Mouse (Mus musculus) kidney, adult 8-10 months (tissue): ENCODE measurements around the gene Fig4.

ENCODE experiments used
- DNase-seq, 2 experiments: peaks; one replicate each; pipeline ENCODE4 v3.0.0; 2022

Gene Fig4

DNA sequence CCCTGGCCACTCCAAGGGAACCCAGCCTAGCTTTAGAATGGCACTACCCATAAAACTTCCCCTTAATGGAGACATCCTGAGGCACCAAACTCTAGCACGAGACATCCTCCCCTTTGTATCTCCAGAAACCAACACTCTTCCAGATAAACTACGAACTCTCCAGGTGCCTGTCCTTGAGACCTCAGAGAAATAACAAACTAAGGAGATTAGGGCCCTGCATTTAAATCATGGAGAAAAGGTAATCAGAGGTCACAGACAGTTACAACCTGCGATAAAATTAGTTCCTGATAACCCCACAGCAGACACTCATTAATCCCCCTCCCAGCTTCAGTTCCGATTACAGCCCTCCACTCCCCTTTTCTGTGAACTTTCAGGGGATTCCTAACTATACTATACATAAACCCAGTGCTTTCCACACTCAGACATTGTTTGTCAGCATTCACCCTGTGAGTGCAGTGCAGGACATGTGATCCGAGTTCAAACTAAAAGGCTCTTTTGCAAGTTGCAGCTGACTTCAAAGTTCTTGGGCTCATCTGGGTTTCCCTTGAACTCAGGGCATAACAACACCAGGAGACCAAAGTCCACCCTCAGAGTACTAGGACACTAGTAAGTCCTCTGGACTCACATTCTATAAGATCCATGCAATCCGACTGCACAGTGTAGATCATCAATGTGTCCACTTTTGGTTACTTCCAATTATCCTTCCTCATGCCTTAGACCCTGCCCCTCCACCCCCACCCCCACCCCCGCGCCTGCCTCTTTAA is 42.6 kb downstream of the Fig4 start:
- no peak for DNase-seq

DNA sequence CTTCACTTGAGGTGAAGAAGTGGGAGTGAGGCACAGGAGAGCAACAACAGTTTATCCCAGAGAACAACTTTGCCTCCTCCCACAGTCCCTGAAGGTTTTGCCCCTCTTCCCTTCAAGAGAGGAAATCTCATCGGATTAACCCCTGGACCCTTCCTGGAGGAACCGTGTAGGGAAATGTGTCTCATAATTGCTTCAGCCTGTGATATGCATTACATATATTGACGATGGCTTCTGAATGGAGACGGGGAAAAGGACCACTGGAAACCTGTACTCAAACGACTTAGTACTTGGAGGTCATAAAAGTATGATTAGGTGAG is 52.4 kb downstream of the Fig4 start:
- DNase-seq, result no peak

DNA sequence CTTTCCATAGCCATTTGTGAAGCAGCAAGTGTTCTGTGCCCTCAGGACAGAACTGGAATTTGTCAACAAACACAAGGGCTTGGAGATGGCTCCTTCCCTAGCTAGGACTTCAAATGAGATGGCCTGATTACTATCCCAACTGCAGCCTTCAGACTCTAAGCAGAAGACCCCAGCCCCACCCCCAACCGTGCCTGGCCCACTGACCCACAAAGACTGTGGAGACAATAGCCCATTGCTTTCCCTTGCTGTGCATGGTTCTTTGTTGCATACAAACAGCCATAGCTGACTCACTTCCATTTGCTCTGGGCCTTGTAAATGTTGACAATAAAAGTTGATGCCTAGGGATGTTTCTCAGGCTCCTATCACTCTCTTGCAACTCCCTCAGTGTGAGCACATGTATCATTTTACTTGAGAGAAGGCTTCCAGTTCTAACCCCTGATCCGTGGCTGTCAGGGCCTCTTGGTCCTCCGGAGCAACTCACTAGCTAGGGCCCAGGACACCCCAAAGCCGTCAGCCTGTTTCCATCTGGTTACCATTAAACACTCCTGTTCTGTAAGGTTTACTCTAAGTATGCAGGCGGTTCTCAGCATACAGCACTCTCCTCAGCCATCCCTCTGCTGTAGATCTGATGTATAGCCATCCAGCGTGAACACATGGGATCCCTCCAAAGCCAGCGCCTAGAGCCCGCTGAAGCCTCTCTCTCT is 52.9 kb downstream of the Fig4 start:
- DNase-seq, result no peak

DNA sequence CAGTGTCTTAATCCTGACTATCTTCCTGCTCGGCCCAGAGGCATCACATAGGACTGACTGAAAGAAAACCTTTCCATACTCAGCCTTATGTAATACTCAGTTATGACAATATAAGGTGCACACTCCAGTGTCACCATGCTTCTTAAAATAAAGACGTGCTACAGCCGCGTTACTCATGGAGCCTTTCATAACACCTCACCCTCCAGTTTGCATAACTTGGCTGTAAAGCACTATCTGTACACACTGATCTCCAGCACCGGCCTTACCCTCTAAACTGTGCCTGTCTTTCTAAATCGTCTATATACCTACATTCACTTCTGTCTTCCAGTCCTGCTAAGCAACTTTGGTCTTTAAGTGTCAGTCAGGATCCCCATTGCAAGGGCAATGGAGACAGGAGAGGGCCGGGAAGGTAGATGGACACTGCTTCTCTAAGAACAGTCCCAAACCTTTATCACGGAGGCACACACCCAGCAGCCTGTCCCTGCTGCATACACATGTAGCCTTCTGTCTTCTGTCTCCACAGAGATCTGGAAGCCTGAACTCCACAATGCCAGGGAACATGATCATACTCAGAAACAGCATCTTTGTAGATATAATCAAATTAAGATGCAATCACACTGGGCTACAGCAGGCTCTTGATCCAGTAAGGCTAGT is 53.9 kb downstream of the Fig4 start:
- DNase-seq, result no peak

DNA sequence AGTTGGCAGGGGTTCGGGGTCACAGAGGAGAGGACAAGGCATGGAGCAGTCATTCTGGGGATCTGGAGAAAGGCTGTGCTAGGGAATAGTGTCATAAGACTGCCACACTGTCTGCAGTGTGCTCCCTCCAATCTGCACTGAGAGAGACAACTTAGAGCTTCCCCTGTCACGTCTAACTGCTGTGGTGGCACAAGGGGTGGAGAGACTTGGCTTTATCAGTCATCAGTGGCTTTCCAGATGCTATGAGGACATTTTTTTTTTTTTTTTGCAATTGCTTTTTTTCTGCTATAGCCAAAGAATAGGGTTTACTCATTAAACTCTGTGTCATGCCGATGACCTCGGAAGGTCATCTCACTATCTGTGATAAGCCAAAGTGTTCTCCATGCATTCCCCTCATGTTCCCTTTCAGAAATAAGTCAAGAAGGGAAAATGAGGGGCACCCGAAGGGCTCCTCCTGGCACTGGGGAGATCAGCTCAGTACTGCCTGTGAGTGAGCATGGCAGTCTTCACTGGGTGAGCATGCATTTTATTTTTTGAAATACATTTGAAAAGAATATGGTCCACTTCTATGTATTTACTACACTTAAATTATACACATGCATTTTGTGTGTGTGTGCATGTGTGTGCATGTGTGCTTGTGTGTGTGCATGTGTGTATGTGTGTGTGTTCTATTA is 55.1 kb downstream of the Fig4 start:
- no peak for DNase-seq

DNA sequence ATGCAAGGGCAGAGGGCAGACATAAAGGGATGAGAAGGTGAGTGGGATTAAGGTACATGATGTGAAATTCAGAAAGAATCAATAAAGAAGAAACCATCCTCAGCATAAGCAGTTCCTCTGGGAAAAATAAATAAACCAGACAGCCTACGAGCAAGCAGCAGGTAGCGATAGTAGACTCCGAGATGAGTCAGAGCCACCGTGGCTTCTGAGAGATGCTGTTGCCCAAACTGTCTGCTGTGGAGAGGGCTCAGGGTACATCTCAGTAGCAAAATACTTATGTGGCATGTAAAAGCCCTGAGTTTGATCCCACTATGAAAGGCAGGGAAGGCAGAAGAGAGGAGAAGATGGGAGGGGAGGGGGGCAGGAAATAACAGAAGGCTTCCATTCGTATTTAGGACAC is 56.9 kb downstream of the Fig4 start:
- DNase-seq, result no peak

DNA sequence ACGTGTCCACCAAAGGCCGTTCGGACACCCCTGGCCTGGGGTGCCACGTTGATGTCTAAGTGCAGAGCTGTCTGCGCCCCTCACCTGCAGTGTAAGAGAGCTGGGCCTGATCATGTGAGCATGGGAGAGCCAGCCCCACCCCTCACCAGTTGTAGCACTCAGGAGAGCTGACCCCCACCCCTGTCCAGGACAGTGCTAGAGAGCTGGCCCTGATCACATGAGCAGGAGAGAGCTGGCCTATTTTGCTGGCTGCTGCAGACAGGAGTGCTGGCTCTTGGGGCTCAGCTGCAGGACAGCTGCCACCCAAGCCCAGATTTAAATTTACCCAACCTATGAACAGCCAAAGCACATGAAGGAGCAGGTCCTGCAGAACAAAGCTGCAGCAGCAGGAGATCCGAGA is 57.6 kb downstream of the Fig4 start:
- no peak for DNase-seq

DNA sequence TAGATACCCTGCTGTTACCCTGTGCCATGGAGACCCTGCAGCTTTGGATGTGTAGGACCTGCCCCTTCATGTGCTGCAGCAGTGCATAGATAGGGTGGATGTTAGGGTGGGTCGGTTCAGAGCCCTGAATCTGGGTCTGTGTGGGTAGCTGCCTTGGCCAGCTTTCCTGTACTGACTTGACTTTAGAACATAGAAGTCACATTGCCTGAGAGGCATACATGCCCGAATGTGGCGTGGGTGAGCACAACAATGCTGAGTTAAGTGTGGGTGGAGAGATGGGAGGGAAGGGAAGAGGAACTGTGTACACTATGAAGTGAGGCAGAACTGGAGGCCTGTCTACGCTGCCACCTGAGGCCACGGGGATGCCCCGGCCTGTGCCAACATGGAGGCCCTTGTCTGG is 58.0 kb downstream of the Fig4 start:
- no peak for DNase-seq

DNA sequence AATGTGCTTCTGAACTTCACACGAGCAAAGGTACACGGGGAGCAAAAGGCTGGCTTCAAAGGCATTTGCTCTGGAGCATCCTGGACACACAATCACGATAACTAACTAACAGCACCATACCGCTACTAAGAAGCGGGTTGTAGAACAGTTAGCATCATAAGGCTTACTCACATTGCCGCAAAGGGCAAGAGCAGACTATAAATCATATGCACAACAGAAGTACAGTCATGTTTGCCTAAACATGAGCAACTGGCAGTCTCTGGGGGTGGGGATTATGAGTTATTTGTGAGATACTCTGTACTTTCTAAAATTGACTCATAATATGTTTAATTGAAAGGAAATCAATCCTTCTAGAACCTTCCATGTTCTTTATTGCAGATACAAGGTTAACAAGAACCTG is 59.1 kb downstream of the Fig4 start:
- DNase-seq, result no peak

DNA sequence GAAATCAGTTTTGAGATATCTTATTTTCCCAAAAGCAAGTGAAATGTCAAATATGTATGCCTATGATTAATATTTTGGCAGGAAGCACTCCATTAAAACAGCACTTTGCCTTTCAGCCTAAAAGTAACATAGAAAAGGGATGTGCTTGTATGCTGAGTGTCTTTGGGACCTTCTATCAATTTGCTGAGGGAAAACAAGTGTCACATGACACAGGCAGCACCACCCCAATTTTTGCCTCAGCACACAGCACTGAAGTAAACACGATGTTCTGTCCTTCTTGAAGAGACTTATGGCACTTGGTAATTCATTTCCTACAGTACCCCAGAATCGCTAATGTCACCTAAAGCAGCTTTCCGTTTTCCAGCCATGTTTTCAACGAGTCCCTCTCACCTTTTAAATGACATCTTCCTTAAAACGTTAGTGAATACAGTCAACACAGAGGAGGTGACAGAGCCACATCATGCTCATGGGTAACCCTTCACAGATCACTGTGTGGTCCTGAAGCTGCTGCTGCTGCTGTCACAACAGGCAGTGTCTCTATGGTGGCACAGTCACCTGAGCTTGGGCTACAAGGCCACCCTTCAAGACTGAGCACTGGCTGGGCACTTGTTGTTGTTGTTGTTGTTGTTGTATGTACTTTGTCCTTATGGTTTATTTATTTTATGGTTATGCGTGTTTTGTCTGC is 61.4 kb downstream of the Fig4 start:
- DNase-seq, result no peak

DNA sequence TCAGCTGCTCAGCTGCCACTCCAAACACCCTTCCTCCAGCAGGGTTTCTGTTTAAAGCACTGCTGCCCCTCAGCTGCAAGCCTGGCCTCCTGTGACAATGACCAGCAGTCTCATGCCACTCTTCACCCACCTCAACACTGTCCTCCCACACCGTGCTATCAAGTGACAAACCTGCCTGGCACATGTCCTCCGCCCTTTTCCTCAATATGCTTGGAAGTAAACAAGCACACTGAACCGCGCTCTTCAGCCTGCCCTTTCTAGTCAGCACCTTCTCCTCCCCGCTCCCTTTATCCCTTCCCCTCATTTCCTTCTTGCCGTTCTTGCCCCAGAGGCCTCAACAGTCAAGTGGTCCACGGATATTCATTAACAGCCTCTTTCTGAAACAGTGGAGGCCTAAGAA is 62.0 kb downstream of the Fig4 start:
- no peak for DNase-seq

DNA sequence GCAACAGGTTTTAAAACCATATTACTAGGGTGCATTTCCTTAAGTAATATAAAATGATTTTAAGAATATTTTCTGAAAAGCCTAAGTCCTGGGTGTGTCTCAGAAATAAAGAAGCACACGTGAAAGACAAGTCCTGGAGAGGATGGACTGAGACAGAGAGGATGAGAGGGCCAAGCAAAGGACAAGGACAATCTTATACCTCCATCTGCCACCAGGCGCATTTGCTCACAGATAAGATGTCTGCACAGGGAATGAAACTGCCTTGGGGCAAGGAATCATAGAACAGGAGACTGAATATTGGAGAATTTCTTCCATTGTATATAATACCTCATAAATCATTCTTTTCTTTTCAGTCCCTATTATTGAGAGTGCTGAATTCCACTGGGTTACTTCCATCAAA is 67.0 kb downstream of the Fig4 start:
- no peak for DNase-seq

DNA sequence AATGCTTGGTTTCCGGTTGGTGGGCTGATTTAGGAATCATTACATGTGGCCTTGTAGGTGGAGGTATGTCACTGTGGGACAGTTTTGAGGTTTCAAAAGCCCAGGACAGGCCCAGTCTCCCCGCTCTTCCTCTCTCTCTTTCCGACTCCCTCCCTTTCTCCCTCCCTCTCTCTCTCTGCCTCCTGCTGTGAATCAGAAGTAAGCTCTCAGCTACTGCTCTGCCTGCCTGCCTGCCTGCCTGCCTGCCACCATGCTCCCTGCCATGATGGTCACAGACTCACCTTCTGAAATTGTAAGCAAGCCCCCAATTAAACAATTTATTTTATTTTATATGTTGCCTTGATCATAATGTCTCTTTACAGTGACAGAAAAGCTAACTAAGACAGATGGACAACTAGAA is 67.5 kb downstream of the Fig4 start:
- no peak for DNase-seq

DNA sequence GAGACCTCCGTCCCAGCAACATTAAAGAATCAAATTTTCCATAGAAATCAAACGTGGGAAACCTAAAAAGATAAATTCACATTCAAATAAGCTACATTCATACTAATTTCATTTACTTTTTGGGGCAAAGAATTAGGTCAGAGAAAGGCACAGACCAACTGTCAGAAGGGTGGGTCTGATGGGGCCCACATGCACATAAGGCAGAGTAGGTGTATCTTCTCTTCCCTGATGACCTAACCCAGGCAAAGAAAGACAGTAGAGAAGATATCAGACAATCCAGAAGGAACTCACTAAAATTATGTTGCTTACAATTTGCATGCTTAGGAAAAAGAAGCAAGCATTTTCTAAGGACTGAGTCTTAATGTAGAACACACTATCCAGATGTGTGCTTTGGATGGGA is 67.9 kb downstream of the Fig4 start:
- no peak for DNase-seq

DNA sequence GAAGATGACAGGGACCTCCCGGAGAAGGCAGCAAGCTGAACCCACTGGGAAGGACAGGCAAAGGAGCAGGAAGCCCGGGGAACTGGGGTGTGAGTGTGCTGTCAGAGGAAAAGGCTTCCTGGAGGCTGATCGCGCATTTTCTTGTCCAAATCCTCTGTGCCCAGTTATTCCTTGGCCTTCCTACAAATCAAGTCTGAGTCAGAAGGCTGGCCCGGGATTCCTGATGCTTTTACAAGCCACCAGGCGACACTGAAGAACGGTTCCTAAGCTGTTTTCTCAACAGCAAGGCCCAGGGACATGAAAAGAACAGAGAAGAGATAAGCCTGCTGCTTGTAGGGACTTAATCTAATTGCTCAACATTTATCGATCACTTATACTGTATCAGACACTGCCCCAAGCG is 68.5 kb downstream of the Fig4 start:
- DNase-seq, result no peak

DNA sequence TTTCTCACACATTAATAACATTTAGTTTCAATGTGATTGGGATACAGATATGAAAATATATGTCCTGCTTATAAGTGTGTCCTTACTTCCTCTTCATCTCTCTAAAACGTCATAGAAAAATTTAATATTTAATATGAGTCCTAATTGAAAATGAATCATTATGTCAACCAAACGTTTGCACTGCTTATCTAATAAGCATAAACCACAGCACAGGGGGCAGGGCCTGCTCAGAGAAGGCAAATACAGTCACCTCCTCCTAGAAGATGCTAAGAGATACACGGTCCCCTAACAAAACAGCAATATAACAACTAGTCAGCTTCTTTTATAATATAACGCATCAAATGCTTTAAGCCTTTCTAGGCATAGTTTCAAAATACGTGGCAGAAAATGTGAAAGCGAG is 69.9 kb downstream of the Fig4 start:
- DNase-seq, result no peak

DNA sequence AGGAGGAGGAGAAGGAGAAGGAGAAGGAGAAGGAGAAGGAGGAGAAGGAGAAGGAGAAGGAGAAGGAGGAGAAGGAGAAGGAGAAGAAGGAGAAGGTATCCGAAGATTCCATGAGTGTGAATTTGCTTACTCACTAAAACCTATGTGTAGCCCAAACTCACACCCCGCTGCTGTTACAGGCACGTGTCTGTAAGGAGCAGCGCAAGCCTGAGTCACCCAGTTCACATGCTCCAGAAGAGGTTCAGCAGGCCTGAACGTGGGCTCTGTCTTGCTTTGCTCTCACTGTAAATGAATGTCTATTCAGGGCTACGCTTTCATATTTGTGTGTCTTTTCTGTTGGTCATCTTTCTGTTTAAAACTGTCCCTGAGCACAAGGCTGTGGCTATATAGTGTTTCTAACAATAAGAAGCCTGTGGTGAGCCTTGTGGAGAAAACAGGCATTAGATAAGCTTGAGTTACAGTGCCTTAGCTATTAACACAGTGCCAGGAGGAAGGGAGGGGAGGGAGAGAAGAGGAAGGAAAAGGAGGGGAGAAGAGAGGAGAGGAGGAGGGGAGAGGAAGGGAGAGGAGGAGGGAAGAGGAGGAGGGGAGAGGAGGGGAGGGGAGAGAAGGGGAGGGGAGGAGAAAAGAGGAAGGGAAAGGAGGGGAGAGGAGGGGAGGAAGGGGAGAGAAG is 71.8 kb downstream of the Fig4 start:
- no peak for DNase-seq

DNA sequence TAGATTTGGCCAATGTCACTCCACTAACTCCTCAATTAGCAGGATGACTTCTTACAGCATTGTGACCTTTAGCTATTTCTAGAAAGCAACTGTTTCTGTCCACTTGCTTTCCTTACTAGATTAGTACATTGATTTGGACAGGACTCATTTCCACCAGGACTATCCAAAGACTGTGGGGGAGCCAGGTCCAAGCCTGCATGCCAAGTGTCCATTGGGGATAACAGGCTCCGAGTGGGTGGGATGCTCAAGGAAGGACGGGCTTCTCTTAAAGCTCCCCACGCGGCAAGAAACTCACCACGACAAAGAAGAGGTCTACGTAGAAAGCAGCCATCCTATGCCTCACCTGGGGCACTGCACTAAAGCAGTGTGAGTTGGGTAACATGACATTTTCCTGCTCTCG is 75.4 kb downstream of the Fig4 start:
- DNase-seq, result no peak

DNA sequence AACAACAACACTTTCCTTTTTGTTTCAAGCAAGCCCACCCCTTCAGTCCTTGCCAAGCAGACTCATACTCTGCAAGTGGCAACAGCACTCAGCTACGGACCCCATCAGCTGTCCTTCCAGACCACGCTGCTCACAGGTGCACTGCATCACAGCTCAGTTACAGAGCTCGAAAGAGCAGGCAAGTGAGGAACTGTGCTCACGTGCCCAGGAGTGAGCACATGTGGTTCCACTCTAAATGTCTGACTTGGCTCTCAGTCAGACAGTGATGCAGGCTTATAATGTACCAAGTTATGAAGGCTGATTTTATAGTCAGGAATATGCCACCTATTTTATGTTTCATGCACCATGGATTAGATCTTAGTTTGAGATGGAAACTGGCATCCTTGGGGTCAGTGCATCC is 79.6 kb downstream of the Fig4 start:
- no peak for DNase-seq

DNA sequence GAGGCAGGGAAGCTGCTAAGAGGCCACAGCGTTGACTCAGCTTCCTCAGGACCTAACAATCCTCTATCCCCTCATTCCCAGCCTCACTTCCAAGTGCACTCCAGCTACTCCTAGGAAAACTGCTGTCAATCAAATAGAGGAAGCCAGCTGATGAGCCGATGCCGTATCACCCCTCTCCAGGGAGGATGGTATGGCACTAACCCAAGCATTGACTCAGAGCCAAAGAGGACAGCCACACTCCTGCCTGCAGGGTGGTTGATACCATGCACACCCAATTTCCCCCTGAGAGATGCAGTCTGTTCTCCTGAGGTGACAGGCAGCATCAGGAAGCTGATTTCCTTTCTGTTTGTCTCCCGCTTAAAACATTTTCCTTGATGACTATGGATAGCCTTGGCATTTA is 81.9 kb downstream of the Fig4 start:
- no peak for DNase-seq

DNA sequence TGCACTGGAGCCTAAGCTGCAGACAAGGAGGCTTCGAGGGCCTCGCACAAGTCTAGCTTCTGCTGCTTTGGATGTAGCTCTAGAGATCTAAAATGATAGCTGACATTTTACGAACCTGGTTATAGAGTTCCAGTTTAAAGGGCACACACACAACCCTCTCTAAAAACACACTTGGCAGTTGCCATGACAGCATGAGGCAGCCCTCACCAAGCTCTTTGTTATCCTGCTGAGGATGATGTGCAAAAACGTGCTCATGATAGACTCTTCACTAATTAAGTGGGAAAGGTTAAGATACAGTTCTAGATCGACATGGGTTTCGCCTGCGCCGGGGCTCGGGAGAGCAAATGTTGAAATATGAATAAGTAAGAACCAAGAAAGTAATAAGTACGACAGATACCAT is 84.2 kb downstream of the Fig4 start:
- DNase-seq, result no peak

DNA sequence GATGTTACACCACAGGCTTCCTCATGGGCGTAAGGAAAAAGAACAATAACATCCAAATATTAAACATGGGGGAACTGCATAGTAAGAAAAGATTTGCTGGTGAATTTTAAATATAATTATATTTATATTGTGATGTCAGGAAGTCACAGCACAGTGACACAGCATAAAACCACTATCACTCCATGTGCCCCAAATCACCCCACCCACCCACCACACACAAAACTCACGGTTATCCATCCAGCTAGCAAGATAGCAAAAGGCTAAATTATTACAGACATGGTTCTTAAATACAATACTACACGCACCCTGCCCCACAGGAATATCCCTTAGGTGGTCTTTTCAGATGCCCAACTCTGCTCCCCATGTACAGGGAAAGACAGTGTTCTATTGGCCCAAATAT is 89.0 kb downstream of the Fig4 start:
- no peak for DNase-seq

DNA sequence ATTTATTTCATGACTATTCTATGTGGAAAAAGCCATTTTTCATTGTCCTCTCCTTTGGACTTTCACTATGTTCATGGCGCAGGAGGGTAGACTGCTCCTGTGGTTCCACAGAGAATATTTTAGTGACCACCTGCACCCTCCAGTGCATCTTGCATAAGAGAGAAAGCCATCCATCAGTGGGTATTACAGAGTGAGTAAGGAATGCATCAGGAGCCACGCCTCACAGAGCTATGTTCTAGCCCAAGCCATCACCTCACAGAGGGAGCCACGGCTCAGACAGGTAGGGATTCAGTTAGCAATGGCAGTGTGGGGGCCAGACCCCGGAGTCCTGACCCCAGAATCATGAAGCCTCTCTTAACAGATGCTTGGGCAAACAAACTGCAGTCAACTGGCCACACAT is 93.5 kb downstream of the Fig4 start:
- no peak for DNase-seq
